Mouse (Mus musculus) heart, adult 2 months (tissue): ENCODE results near the gene Rora.

ENCODE experiments used
- CTCF ChIP-seq: fragments of 200-600 bp; IDR thresholded peaks from 2 replicates; pipeline ENCODE4 v1.8.1; 2022; ENCODE audit warnings: antibody characterized with exemption, mild to moderate bottlenecking, moderate library complexity
- POLR2A ChIP-seq: fragments of 200-500 bp; IDR thresholded peaks from 2 replicates; pipeline ENCODE4 v1.6.1; 2011; ENCODE audit warnings: mild to moderate bottlenecking, low read depth, low read length, control low read depth; ENCODE audit not compliant: insufficient read depth

DNA sequence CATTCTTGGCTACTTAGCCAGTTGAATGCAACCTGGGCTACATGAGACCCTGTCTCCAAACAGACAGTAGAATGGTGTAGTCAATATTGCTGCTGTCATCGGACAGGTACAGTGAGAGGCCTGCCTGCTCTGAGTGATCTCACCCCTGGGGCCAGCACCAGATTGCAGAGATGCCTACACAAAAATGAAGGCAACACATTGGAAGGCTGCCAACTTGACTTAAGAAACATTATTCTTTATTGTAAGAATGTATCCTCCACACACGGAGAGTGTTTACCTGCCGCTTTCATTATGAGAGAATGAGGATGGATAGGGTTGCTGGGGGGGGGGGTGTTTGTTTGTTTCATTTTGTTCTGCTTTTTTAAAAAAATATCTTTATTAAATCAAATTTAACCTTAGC lies 592.6 kb downstream of the Rora start:
- TF ChIP-seq CTCF, result no peak
- no peak for TF ChIP-seq POLR2A
